Mouse (Mus musculus) erythroid progenitor cell, adult 5-6 weeks (primary cell): ENCODE data around the gene Prr27. TPM values are rescaled to one million over a fixed set of nuclear protein-coding genes. Genes with fewer than 3 reads are reported as not detected.

Experiments used
- ATAC-seq: replicated peaks from 2 replicates; pipeline ENCODE4 v1.8.0; 2016; ENCODE audit warnings: moderate number of reproducible peaks, mild to moderate bottlenecking, moderate TSS enrichment, inconsistent platforms; ENCODE audit not compliant: poor library complexity, low FRiP score, severe bottlenecking
- total RNA-seq, 2 experiments: library from RNA; stranded (forward) in 1 of 2; stranded (reverse) in 1 of 2; fragments of 150-400 nt in 1 of 2; fragments of 186-747, 209-891 nt in 1 of 2; gene quantifications; 2 replicates each; pipeline versions ENCODE4 v1.2.3 to v1.2.4; 2015 to 2017; ENCODE audit warnings: low replicate concordance in 2 of 2

The Prr27 gene
- total RNA-seq (2015; ENCODE audit: low replicate concordance), result not detected in 2 replicates
- total RNA-seq (2017; ENCODE audit: low replicate concordance), result not detected in 2 replicates

GRCm38 (mm10) chr5:87825386-87825785, at the start of gene Prr27:
Prr27 (plus strand) TSS chr5:87825686.
- ATAC-seq, result no peak

- ATAC-seq, result no peak
Observed at GRCm38 (mm10) chr5:87782731-87783130, 42.8 kb upstream of the Prr27 start.

- no peak for ATAC-seq
Observed at GRCm38 (mm10) chr5:87807782-87808181, 17.7 kb upstream of the Prr27 start, which contains the start of gene Csn1s2b. Csn1s2b (plus strand) TSS chr5:87808082.

- ATAC-seq, result no peak
Observed at GRCm38 (mm10) chr5:87809253-87809652, 16.2 kb upstream of the Prr27 start.

GRCm38 (mm10) chr5:87855136-87855716, 29.7 kb downstream of the Prr27 start:
- ATAC-seq, result no peak

- ATAC-seq, result no peak
Observed at GRCm38 (mm10) chr5:87870084-87870483, 44.6 kb downstream of the Prr27 start.

GRCm38 (mm10) chr5:87871423-87871822, 45.9 kb downstream of the Prr27 start:
- no peak for ATAC-seq

GRCm38 (mm10) chr5:87884729-87885128, 59.2 kb downstream of the Prr27 start, which contains the start of gene Odam:
Odam (plus strand) TSS chr5:87885029.
- ATAC-seq, result no peak

Other genes with a start within 250 kb of the Prr27 start
- gene Sult1e1, start 234.1 kb upstream of the Prr27 start, total RNA-seq (2015; ENCODE audit: low replicate concordance), result not detected in 2 replicates
- gene Sult1e1, start 234.1 kb upstream of the Prr27 start, total RNA-seq (2017; ENCODE audit: low replicate concordance), result not detected in 2 replicates
- gene Csn1s1, start 159.5 kb upstream of the Prr27 start, total RNA-seq (2015; ENCODE audit: low replicate concordance), result not detected in 2 replicates
- gene Csn1s1, start 159.5 kb upstream of the Prr27 start, total RNA-seq (2017; ENCODE audit: low replicate concordance), result not detected in 2 replicates
- not detected in 2 replicates for gene Csn2, start 126.1 kb upstream of the Prr27 start, total RNA-seq (2015; ENCODE audit: low replicate concordance)
- gene Csn2, start 126.1 kb upstream of the Prr27 start, total RNA-seq (2017; ENCODE audit: low replicate concordance), result not detected in 2 replicates
- gene Csn1s2a, start 51.1 kb upstream of the Prr27 start, total RNA-seq (2015; ENCODE audit: low replicate concordance), result not detected in 2 replicates
- gene Csn1s2a, start 51.1 kb upstream of the Prr27 start, total RNA-seq (2017; ENCODE audit: low replicate concordance), result not detected in 2 replicates
- not detected in 2 replicates for gene Csn1s2b, start 17.6 kb upstream of the Prr27 start, total RNA-seq (2015; ENCODE audit: low replicate concordance)
- not detected in 2 replicates for gene Csn1s2b, start 17.6 kb upstream of the Prr27 start, total RNA-seq (2017; ENCODE audit: low replicate concordance)
- not detected in 2 replicates for gene Odam, start 59.3 kb downstream of the Prr27 start, total RNA-seq (2015; ENCODE audit: low replicate concordance)
- not detected in 2 replicates for gene Odam, start 59.3 kb downstream of the Prr27 start, total RNA-seq (2017; ENCODE audit: low replicate concordance)
- gene Csn3, start 99.9 kb downstream of the Prr27 start, total RNA-seq (2015; ENCODE audit: low replicate concordance), result not detected in 2 replicates
- not detected in 2 replicates for gene Csn3, start 99.9 kb downstream of the Prr27 start, total RNA-seq (2017; ENCODE audit: low replicate concordance)
- not detected in 2 replicates for gene 2310003L06Rik, start 143.8 kb downstream of the Prr27 start, total RNA-seq (2015; ENCODE audit: low replicate concordance)
- not detected in 2 replicates for gene 2310003L06Rik, start 143.8 kb downstream of the Prr27 start, total RNA-seq (2017; ENCODE audit: low replicate concordance)
- gene Gm28434, start 143.8 kb downstream of the Prr27 start, total RNA-seq (2015; ENCODE audit: low replicate concordance), result not detected in 2 replicates
- gene Gm28434, start 143.8 kb downstream of the Prr27 start, total RNA-seq (2017; ENCODE audit: low replicate concordance), result not detected in 2 replicates
- gene Cabs1, start 153.8 kb downstream of the Prr27 start, total RNA-seq (2015; ENCODE audit: low replicate concordance), result not detected in 2 replicates
- gene Cabs1, start 153.8 kb downstream of the Prr27 start, total RNA-seq (2017; ENCODE audit: low replicate concordance), result not detected in 2 replicates
- gene Smr3a, start 176.9 kb downstream of the Prr27 start, total RNA-seq (2015; ENCODE audit: low replicate concordance), result not detected in 2 replicates
- not detected in 2 replicates for gene Smr3a, start 176.9 kb downstream of the Prr27 start, total RNA-seq (2017; ENCODE audit: low replicate concordance)